Mouse (Mus musculus): ENCODE measurements around the gene Sufu. TPM values are rescaled to one million over a fixed set of nuclear protein-coding genes. Genes with fewer than 3 reads are reported as not detected.

Gene Sufu
- polyA plus RNA-seq, 1 experiment from 2014 or later: 33.2 TPM

- Histone ChIP-seq H3K27ac (ENCODE audit: low read depth, low read length) (peak overlapping the region; percentile 37), H3K27me3 (ENCODE audit: control insufficient read depth, insufficient read depth, low read length) (no peaks in the 10 kb centered on the region), H3K9ac (ENCODE audit: low read depth, low read length) (no peak overlapping the region), H3K4me1 (replicated peaks; ENCODE audit: control insufficient read depth, insufficient read depth, low read length) (peaks cover 10% of the 10 kb centered on the region), H3K4me2 (replicated peaks; ENCODE audit: low read depth, low read length) (no peak overlapping the region), H3K9me3 (ENCODE audit: control insufficient read depth, low read length) (no peaks in the 10 kb centered on the region), H3K36me3 (ENCODE audit: control insufficient read depth, insufficient read depth, low read length) (peaks cover 4% of the 10 kb centered on the region), H3K4me3 (ENCODE audit: low read depth, low read length) (no peak overlapping the region)
- DNase-seq (ENCODE audit: low spot score) (peak; percentile 30), ATAC-seq (ENCODE audit: low FRiP score) (no peak)
- WGBS: 37% methylated on average over 17 of the region's 17 CpGs
These were observed 73.9 kb downstream of the Sufu start for GRCm38 (mm10) chr19:46470364-46471240.

GRCm38 (mm10) chr19:46471324-46472093 lies 74.8 kb downstream of the Sufu start:
- Histone ChIP-seq H3K36me3 (ENCODE audit: control insufficient read depth, insufficient read depth, low read length) (peaks cover 4% of the 10 kb centered on the region), H3K4me2 (replicated peaks; ENCODE audit: low read depth, low read length) (no peak overlapping the region), H3K4me1 (replicated peaks; ENCODE audit: control insufficient read depth, insufficient read depth, low read length) (peaks cover 10% of the 10 kb centered on the region), H3K27ac (ENCODE audit: low read depth, low read length) (peak overlapping the region; percentile 37), H3K9ac (ENCODE audit: low read depth, low read length) (0 out of 2 replicates have a peak overlapping the region, but pooled peaks have one; percentile 31), H3K4me3 (ENCODE audit: low read depth, low read length) (no peak overlapping the region), H3K27me3 (ENCODE audit: control insufficient read depth, insufficient read depth, low read length) (no peaks in the 10 kb centered on the region), H3K9me3 (ENCODE audit: control insufficient read depth, low read length) (no peaks in the 10 kb centered on the region)
- DNase-seq (ENCODE audit: low spot score): peak; percentile 23
- WGBS: 16% methylated on average over 10 of the region's 10 CpGs
- ATAC-seq (ENCODE audit: low FRiP score): no peak

GRCm38 (mm10) chr19:46477432-46477845 lies 80.7 kb downstream of the Sufu start:
- peaks cover 4% of the 10 kb centered on the region; the same call in 1 of the 2 replicates for H3K4me1 ChIP-seq (replicated peaks; ENCODE audit: control insufficient read depth, insufficient read depth, low read length)
- 40% methylated on average over 10 of the region's 10 CpGs for WGBS
- no peak overlapping the region for H3K27ac ChIP-seq (ENCODE audit: low read depth, low read length)

GRCm38 (mm10) chr19:46478242-46478641 lies 81.5 kb downstream of the Sufu start:
- Histone ChIP-seq H3K4me3 (ENCODE audit: low read depth, low read length) (no peak overlapping the region), H3K4me2 (replicated peaks; ENCODE audit: low read depth, low read length) (no peak overlapping the region), H3K9ac (ENCODE audit: low read depth, low read length) (no peak overlapping the region), H3K4me1 (replicated peaks; ENCODE audit: control insufficient read depth, insufficient read depth, low read length) (peaks cover 4% of the 10 kb centered on the region; the same call in 1 of the 2 replicates), H3K36me3 (ENCODE audit: control insufficient read depth, insufficient read depth, low read length) (peaks cover 4% of the 10 kb centered on the region; the same call in 1 of the 2 replicates), H3K9me3 (ENCODE audit: control insufficient read depth, low read length) (no peaks in the 10 kb centered on the region), H3K27ac (ENCODE audit: low read depth, low read length) (no peak overlapping the region), H3K27me3 (ENCODE audit: control insufficient read depth, insufficient read depth, low read length) (no peaks in the 10 kb centered on the region)
- ATAC-seq (ENCODE audit: low FRiP score): no peak
- DNase-seq (ENCODE audit: low spot score): no peak
- WGBS: 93% methylated on average over 4 of the region's 4 CpGs

More at GRCm38 (mm10) chr19:46477432-46477845, 80.7 kb downstream of the Sufu start:
- Histone ChIP-seq H3K27me3 (ENCODE audit: control insufficient read depth, insufficient read depth, low read length) (no peaks in the 10 kb centered on the region), H3K4me3 (ENCODE audit: low read depth, low read length) (no peak overlapping the region), H3K9me3 (ENCODE audit: control insufficient read depth, low read length) (no peaks in the 10 kb centered on the region), H3K4me2 (replicated peaks; ENCODE audit: low read depth, low read length) (no peak overlapping the region), H3K36me3 (ENCODE audit: control insufficient read depth, insufficient read depth, low read length) (peaks cover 4% of the 10 kb centered on the region; the same call in 1 of the 2 replicates), H3K9ac (ENCODE audit: low read depth, low read length) (no peak overlapping the region)
- no peak for ATAC-seq (ENCODE audit: low FRiP score)
- DNase-seq (ENCODE audit: low spot score): no peak

GRCm38 (mm10) chr19:46478826-46479225 lies 82.1 kb downstream of the Sufu start:
- H3K4me2 ChIP-seq (replicated peaks; ENCODE audit: low read depth, low read length): no peak overlapping the region
- H3K36me3 ChIP-seq (ENCODE audit: control insufficient read depth, insufficient read depth, low read length): peaks cover under 1% of the 10 kb centered on the region; the same call in 1 of the 2 replicates
- H3K27ac ChIP-seq (ENCODE audit: low read depth, low read length): no peak overlapping the region
- H3K9ac ChIP-seq (ENCODE audit: low read depth, low read length): no peak overlapping the region
- H3K9me3 ChIP-seq (ENCODE audit: control insufficient read depth, low read length): no peaks in the 10 kb centered on the region
- no peak overlapping the region for H3K4me3 ChIP-seq (ENCODE audit: low read depth, low read length)
- WGBS: 67% methylated on average over 5 of the region's 5 CpGs
- ATAC-seq (ENCODE audit: low FRiP score) (no peak), DNase-seq (ENCODE audit: low spot score) (no peak)
- H3K27me3 ChIP-seq (ENCODE audit: control insufficient read depth, insufficient read depth, low read length): no peaks in the 10 kb centered on the region
- peaks cover 4% of the 10 kb centered on the region; the same call in 1 of the 2 replicates for H3K4me1 ChIP-seq (replicated peaks; ENCODE audit: control insufficient read depth, insufficient read depth, low read length)

- Histone ChIP-seq H3K36me3 (ENCODE audit: control insufficient read depth, insufficient read depth, low read length) (no peaks in the 10 kb centered on the region), H3K9ac (ENCODE audit: low read depth, low read length) (no peak overlapping the region), H3K27me3 (ENCODE audit: control insufficient read depth, insufficient read depth, low read length) (no peaks in the 10 kb centered on the region), H3K4me3 (ENCODE audit: low read depth, low read length) (no peak overlapping the region), H3K9me3 (ENCODE audit: control insufficient read depth, low read length) (no peaks in the 10 kb centered on the region), H3K27ac (ENCODE audit: low read depth, low read length) (no peak overlapping the region; the same call in 1 of the 2 replicates), H3K4me1 (replicated peaks; ENCODE audit: control insufficient read depth, insufficient read depth, low read length) (peaks cover 4% of the 10 kb centered on the region; the same call in 1 of the 2 replicates), H3K4me2 (replicated peaks; ENCODE audit: low read depth, low read length) (no peak overlapping the region)
- WGBS: 69% methylated on average over 21 of the region's 21 CpGs
- DNase-seq (ENCODE audit: low spot score) (no peak), ATAC-seq (ENCODE audit: low FRiP score) (no peak)
These were observed 82.8 kb downstream of the Sufu start for GRCm38 (mm10) chr19:46479306-46480075.

- H3K4me2 ChIP-seq (replicated peaks; ENCODE audit: low read depth, low read length): no peak overlapping the region
- no peaks in the 10 kb centered on the region for H3K9me3 ChIP-seq (ENCODE audit: control insufficient read depth, low read length)
- peaks cover 4% of the 10 kb centered on the region; the same call in 1 of the 2 replicates for H3K4me1 ChIP-seq (replicated peaks; ENCODE audit: control insufficient read depth, insufficient read depth, low read length)
- WGBS: 75% methylated on average over 10 of the region's 10 CpGs
- DNase-seq (ENCODE audit: low spot score): no peak
- H3K27ac ChIP-seq (ENCODE audit: low read depth, low read length): peak overlapping the region; percentile 51; the same call in 1 of the 2 replicates
- no peak overlapping the region; the same call in 1 of the 2 replicates for H3K9ac ChIP-seq (ENCODE audit: low read depth, low read length)
- H3K36me3 ChIP-seq (ENCODE audit: control insufficient read depth, insufficient read depth, low read length): 0 out of 2 replicates have a peak, but pooled peaks cover 2% of the 10 kb centered on the region
- no peaks in the 10 kb centered on the region for H3K27me3 ChIP-seq (ENCODE audit: control insufficient read depth, insufficient read depth, low read length)
- ATAC-seq (ENCODE audit: low FRiP score): no peak
- H3K4me3 ChIP-seq (ENCODE audit: low read depth, low read length): no peak overlapping the region
These were observed 84.1 kb downstream of the Sufu start for GRCm38 (mm10) chr19:46480624-46481345.

All from hindbrain, embryonic 11.5 days (tissue).